Mouse (Mus musculus) heart, postnatal 10 days (tissue): ENCODE data around the gene Nup133. TPM values are rescaled to one million over a fixed set of nuclear protein-coding genes. Genes with fewer than 3 reads are reported as not detected.
"Not testable (repeated sequence)": the region's sequence is repeated elsewhere in the genome, so short reads cannot be mapped to it uniquely, and the experiment has no call there.

ENCODE experiments used
- DNase-seq, 2 experiments: peaks; one replicate each; pipeline ENCODE4 v3.0.0; 2021
- intact Hi-C: fragments of 180-260 bp; cut with DNase I; formaldehyde crosslinking; loops from one replicate; pipeline ENCODE4 v1.15.1; 2025
- total RNA-seq, 2 experiments: library from RNA; stranded (reverse); gene quantifications; 2 replicates each; pipeline ENCODE4 v1.2.3; 2021

Gene Nup133
- 10 to 100 TPM; 14.5 to 14.6 TPM for total RNA-seq

GRCm38 (mm10) chr8:123948942-123949685 lies at the start of gene Nup133:
Gene Nup133 (minus strand): TSS chr8:123949265.
- DNase-seq = peak; percentile 99 to 100
- intact Hi-C loops = loop anchor here (2.0 kb wide), 1 partner anchor 72 kb away; the partner anchor contains the start of genes Taf5l and Urb2

DNA sequence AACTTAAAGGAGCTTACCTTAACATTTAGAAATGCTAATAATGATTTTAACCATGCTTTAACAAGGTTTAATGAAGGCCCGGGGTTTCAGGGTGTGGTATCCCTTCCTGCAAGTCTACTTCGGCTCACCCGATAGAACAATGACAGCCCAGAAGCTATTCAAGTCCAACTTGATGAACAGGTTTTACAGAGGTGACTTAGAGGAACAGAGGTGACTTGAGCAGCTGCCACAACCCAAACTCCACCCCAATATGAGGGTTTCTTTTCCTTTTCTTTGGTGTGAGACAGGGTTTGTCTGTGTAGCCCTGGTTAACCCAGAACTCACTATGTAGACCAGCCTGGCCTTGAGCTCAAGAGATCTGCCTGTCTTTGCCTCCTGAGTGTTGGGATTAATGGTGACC lies 44.9 kb upstream of the Nup133 start:
- intact Hi-C loops = no loop called here
- no peak for DNase-seq

GRCm38 (mm10) chr8:123993597-123993996 lies 44.5 kb upstream of the Nup133 start:
- intact Hi-C loops = no loop called here
- DNase-seq = no peak

GRCm38 (mm10) chr8:123992587-123992986 lies 43.5 kb upstream of the Nup133 start:
- DNase-seq = peak in 1 of 2 experiments; percentile 26
- intact Hi-C loops = no loop called here

DNA sequence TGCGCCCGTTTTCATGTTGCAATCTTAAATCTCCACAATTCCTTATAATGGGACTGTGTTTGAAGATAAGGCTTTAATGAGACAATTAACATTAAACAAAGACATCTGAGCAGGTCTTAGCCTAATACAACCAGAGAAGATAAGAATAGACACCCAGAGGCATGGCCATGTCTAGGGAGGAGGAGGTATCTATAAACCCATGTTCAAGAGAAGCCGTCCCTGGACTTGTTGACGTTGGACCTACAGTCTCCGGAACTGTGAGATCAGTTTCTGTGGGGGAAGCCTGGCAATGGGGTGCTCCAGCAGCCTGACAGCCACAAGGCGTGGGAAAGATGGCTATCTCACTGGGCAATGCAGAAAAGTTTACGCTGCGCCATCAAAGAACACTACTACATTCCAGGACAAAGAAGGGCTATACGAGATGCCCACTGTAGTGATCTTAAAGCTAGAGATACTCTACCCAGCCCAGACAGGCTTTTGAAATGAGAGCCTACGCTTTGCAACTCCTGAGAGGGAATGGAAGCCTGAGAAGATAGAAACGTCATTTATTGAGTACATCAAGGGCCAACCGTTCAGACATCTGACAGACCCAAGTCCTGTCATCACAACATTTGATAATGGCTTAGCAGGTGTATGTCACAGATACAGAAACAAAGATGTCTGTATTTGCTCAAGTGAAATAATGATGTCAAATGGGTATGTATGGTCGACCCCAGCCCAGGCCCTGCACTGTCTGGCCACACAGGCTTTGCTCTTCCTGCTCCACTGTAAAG lies 41.4 kb upstream of the Nup133 start:
- no peak for DNase-seq
- intact Hi-C loops = no loop called here

DNA sequence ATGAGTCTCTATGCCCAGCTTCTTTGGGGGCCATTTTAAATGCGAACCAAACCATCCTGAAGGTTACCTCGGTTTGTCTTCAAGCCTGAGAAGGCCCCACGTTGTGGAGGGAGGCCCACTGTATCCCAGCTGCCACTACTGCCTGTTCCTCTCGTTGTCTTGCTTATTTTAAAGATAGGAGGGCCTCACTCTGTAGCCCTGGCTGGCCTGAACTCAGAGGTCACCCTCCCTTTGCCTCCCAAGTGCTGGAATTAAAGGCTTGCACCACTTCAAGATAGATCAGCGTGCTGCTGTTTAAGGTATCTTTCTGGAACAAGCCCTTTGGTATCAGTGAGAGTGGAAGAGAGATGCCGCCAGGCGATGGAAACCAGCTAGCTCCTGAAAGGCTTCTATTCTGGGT lies 40.1 kb upstream of the Nup133 start:
- peak; percentile 20 for DNase-seq
- intact Hi-C loops = no loop called here

GRCm38 (mm10) chr8:123988605-123989038 lies 39.6 kb upstream of the Nup133 start:
- intact Hi-C loops = no loop called here
- peak; percentile 54 to 57 for DNase-seq

- peak; percentile 93 to 94 for DNase-seq
- intact Hi-C loops = loop anchor here (2.0 kb wide), 2 partner anchors 32 to 38 kb away; partner anchors contain the start of genes Taf5l and Urb2
Measured at GRCm38 (mm10) chr8:123982826-123983400, 33.8 kb upstream of the Nup133 start, which contains the start of gene Abcb10. Gene Abcb10 (minus strand): TSS chr8:123983122.

DNA sequence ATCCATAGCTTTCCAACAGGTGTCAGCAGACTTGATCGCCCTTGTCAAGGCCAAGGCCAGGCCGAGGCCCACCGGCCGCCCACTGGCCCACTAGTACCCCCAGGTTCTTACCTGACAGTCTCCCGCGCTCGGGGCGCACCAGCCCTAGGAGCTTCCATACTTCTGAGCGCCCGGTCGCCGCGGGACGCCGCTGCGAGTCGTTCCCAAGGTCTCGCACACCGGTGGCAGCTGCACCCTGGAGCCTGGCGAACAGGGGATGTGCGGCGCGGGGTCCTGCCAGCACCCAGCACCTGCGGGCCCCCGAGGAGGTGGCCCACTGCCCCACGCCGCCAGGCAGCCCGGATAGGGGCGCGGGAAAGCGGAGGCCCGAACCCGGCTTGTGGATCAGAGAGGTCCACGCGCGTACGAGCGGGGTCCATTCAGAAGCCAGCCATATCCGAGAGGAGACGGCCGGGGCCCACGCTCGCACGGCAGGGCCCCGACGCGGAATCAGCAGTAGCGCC lies 33.3 kb upstream of the Nup133 start:
- intact Hi-C loops = loop anchor here (2.0 kb wide), 2 partner anchors 32 to 38 kb away; partner anchors contain the start of genes Taf5l and Urb2
- DNase-seq = no peak

DNA sequence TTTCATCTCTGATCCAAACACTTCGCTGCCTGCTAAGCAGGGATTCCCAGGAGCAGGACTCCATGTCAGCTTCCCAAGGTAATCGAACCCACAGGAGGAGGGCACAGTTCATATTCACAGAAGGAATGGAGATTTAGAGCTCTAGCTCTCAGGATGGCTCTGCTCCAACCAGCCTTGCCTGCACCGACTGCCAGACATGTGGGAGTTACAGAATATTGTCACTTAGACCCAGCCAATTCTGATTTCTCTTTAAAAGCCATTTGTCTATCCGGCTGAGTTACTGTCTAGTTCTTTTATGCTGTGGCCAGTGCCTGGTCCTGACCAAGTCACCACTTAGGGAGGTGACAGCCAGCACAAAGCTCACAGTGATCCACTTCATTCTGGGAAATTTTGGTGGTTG lies 32.6 kb upstream of the Nup133 start:
- peak; percentile 43 to 50 for DNase-seq
- intact Hi-C loops = loop anchor here (2.0 kb wide), 2 partner anchors 31 to 39 kb away; partner anchors contain the start of genes Taf5l and Urb2

GRCm38 (mm10) chr8:123980239-123980638 lies 31.2 kb upstream of the Nup133 start:
- intact Hi-C loops = no loop called here
- DNase-seq = no peak

GRCm38 (mm10) chr8:123978926-123979325 lies 29.9 kb upstream of the Nup133 start:
- intact Hi-C loops = no loop called here
- DNase-seq = no peak

DNA sequence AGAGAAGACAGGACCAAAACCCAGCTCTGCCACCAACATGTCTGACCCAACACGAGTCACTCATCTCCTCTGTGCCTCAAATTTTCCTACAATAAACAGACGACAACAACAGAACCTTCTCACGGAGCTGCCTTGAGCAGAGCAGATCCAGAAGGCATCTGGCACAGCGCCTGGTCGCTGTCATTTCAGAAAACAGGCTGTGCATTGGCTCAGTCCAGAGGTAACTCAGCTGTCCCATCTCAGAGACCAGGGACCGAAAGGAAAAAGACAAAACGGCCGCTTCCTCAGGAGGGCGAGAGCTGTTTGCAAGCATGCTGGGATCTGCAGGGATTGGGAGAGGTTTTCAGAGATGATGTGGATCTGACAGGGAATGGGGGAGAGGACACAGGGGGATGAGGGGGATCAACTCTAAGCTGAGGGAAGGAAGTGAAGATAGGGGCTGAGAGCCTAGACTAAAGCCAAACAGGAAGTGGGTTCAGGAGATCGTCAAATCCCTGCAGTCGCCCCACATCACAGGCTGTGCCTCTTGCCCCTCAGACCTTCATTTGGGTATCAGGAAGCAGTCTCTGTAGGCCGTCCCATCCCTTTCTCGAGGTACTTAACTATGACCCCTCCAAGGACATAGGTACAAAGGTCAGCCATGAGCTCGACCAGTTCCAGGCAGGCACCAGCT lies 29.2 kb upstream of the Nup133 start:
- peak; percentile 73 to 79 for DNase-seq
- intact Hi-C loops = no loop called here

- intact Hi-C loops = no loop called here
- no peak for DNase-seq
Measured at GRCm38 (mm10) chr8:123977499-123977898, 28.4 kb upstream of the Nup133 start.

- intact Hi-C loops = no loop called here
- DNase-seq = no peak
Measured at GRCm38 (mm10) chr8:123973495-123973894, 24.4 kb upstream of the Nup133 start.

- intact Hi-C loops = no loop called here
Measured at GRCm38 (mm10) chr8:123966896-123967295, 17.8 kb upstream of the Nup133 start.

DNA sequence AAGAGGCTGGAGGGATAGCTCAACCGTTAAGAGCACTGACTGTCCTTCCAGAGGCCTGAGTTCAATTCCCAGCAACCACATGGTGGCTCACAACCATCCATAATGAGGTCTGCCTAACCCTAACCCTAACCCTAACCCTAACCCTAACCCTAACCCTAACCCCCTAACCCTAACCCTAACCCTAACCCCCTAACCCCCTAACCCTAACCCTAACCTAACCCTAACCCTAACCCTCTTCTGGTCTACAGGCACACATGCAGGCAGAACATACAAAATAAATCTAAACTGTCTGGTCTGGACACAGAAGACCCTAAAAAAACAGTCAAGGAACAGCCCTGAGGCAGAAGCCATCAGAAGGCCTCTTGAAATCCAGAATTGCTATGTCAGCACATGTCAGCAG lies 12.3 kb upstream of the Nup133 start:
- intact Hi-C loops = no loop called here
- DNase-seq = no peak

More at GRCm38 (mm10) chr8:123966896-123967295, 17.8 kb upstream of the Nup133 start:
- DNase-seq = no peak

DNA sequence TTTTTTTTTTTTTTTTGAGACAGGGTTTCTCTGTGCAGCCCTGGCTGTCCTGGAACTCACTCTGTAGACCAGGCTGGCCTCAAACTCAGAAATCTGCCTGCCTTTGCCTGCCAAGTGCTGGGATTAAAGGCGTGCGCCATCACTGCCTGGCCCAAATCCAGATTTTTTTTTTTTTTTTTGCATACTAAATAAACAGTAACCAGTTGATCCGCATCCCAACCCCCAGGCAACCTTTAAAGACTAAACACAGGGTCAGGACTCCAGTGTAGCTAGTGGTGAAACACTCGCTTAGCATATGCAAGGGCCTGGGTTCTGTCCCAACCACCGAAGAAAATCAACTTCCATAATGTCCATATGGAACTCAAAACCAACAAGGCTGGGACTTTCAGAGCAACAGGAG lies 11.5 kb upstream of the Nup133 start:
- intact Hi-C loops, DNase-seq: not testable (repeated sequence)

GRCm38 (mm10) chr8:123960056-123960455 lies 11.0 kb upstream of the Nup133 start:
- DNase-seq = no peak
- intact Hi-C loops = no loop called here

GRCm38 (mm10) chr8:123959473-123959872 lies 10.4 kb upstream of the Nup133 start:
- DNase-seq = no peak
- intact Hi-C loops = no loop called here
